Mouse (Mus musculus) mature B cell (primary cell): Measurements from ENCODE around the gene Fut8.

Experiments used
- in situ Hi-C: fragments of 300-500 bp; cut with MboI; formaldehyde crosslinking; loops from 2 replicates; pipeline ENCODE4 v1.14.3; 2019

Fut8 gene

GRCm38 (mm10) chr12:77237950-77238530 is at the start of gene Fut8:
TSS of gene Fut8 (plus strand) at chr12:77238125.
- in situ Hi-C loops = loop anchor here (25.0 kb wide), 1 partner anchor 299 kb away; no protein-coding TSS in a partner anchor

DNA sequence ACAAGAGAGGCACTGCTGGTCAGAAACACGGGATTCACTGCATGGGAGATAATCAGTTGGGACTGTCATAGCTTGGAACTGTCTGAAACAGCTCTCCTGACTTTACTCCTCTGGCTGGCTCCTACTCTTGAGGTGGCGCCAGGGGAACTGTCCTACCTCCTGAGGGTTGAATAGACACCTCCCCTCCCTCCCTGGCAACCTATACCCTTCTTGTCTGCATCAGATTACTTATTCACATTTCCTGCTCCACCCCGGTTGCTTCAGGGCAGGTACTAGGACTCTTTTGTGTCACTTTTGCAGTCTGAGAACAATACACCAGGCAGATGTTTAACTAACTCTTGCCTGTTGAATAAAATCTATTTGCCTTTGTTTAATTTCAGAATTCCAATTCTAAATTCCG is 48.8 kb upstream of the Fut8 start:
- in situ Hi-C loops = no loop called here

DNA sequence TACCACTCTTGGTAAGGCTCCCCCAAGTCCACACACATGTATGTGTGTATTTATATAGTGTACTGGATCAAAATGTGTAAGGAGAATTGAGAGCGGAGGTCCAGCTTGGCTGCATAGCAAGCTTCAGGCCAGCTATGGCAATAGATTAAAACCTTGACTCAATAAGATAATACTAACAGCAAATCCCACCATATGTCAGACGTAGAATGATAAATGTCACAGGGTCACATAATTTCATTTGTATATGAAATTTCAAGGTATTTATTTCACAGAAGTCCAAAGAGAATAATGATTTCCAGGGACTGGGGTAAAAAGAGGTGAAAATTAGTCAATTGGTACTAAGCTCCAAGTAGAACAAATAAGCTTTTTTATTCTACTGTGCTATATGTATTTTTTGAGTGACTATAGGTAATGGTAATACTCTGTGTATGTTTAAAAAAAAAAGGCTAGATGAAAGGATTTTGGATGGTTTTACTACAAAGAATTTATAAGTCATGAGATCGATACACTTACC is 47.9 kb upstream of the Fut8 start:
- in situ Hi-C loops = no loop called here

- in situ Hi-C loops = no loop called here
Measured at GRCm38 (mm10) chr12:77191478-77192271, 46.2 kb upstream of the Fut8 start.

DNA sequence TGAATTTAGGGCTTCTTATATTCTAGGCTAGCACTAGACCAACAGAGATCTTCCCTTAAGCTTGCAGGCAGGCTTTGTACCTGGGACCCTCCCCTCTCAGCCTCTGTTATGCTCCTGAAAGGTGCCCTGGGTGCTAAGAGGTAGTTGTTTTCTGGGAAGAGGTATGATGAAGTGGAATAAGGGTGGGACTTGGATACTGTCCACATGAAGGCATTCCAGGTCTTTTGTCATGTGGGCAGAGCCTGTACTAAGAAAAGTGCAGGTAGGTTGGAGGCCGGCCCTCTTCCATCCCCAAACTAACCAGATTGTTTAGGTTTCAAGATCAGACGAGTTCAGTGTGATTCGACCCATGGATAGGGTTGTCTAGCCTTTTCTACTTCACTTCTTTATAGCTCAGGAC is 45.2 kb upstream of the Fut8 start:
- in situ Hi-C loops = no loop called here

DNA sequence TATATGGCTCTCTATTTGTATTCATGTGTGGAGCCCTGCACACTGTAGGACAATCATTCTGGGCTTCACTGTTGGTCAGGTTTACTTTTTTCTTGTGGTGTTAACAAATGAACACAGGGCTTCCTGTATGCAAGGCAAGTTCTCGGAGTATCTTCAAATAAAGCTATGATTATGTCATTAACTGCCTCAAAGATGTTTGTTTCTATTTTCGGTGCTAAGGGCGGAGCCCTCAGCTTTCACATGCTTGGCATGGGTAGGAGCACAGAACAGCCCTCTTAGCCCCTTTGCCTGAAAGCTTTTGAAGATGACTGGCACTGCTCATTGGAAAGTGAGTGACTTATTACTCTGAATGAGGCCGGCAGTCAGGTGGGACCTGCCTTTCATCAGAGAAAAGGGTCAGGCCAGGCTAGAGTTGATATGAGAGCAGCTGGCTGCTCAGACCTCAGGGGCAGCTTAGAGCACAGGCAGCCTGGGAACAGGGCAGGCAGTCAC is 44.7 kb upstream of the Fut8 start:
- in situ Hi-C loops = no loop called here

GRCm38 (mm10) chr12:77195044-77195443 is 42.9 kb upstream of the Fut8 start:
- in situ Hi-C loops = no loop called here

DNA sequence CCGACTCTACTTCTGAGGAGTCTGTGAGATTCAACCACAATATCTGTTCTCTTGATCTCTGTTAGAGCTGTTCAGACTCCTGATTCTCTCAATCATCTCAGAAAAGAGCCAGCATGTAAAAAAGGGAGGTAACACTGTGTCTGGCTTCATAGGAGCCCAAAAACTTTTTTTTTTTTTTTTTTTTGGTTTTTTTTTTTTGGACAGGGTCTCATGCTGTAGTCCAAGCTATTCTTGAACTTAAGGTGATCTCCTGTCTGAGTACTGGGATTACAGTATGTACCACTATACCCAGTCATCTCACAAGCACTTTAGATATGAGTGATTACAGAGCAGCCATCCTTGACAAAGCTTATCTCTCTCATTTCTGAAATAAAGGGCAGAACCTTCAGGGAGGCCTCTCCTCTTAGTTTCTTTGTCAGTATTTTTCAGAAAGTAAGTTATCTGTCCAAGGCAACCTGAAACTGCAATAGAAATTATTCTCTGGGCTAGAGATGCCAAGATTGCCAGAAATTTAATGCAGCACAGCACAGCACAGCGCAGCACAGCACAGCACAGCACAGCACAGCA is 41.3 kb upstream of the Fut8 start:
- in situ Hi-C loops = no loop called here

DNA sequence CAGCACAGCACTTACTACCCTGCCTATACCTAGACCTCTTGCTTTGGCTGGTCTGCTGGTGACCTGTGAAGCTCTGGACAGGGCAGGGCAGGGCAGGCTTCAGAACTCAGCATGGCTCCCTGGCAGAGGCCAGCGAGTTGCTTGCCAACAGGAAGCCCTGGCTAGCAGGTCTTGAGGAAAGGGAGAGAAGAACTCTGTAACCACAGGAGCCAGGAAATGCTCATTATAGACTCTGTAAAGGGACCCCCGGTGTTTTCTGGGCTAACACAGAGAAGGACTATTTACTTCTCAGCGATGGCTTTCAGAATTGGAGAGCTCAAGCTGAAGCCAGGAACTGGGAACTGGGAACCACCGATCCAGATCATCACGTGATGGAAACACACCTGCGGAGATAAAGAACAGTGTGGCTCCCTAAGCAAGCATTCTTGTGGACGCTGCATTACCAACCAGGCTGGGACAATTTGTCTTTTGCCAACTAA is 40.8 kb upstream of the Fut8 start:
- in situ Hi-C loops = no loop called here

- in situ Hi-C loops = no loop called here
Measured at GRCm38 (mm10) chr12:77198253-77198652, 39.7 kb upstream of the Fut8 start.

- in situ Hi-C loops = no loop called here
Measured at GRCm38 (mm10) chr12:77201461-77202143, 36.3 kb upstream of the Fut8 start.

DNA sequence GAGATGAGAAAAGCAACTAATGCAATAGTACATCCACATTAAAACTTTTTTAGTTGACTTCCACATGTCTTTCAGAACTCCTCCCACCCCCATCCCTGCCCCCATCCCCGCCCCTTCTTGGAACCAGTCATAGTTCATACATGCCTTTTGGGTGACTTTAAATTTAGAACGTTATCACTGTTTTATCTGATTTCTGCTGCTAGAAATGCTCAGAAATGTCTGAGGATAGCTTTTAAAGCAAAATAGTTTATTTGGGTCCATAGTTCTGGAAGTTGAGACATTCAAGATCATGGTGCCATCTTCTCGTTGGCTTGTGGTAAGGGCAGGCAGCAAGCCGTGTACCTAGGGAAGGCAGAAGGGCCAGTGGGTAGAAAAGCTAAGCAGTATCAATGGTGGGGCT is 34.8 kb upstream of the Fut8 start:
- in situ Hi-C loops = no loop called here

- in situ Hi-C loops = no loop called here
Measured at GRCm38 (mm10) chr12:77206852-77207251, 31.1 kb upstream of the Fut8 start.

- in situ Hi-C loops = no loop called here
Measured at GRCm38 (mm10) chr12:77208056-77208455, 29.9 kb upstream of the Fut8 start.

DNA sequence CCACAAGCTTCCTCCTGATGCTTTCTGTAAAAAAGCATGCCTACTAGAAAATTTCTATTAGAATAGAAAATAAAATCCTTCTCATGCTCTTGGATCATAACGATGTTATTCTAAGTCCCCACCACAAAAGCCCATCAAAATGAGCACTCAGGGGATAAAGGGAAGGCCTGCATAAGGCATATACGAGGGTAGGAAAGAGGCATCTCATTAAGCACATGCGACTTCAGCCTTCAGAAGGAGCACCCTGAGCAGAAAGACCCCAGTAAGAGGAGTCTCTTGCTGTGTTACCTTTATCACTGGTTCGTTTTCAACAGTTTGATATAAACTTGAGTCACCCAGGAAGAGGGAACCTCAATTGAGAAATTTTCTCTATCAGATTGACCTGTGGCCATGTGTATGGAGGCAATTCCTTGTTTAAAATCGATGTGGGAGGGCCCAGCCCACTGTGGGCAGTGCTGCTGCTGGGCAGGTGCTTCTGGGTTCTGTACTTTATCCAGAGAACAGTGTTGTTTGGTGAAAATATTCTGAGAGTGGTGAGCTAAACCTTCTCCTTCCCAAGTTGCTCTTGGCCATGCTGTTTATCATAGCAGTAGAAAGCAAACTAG is 29.2 kb upstream of the Fut8 start:
- in situ Hi-C loops = no loop called here

- in situ Hi-C loops = no loop called here
Measured at GRCm38 (mm10) chr12:77211695-77212208, 26.2 kb upstream of the Fut8 start.

DNA sequence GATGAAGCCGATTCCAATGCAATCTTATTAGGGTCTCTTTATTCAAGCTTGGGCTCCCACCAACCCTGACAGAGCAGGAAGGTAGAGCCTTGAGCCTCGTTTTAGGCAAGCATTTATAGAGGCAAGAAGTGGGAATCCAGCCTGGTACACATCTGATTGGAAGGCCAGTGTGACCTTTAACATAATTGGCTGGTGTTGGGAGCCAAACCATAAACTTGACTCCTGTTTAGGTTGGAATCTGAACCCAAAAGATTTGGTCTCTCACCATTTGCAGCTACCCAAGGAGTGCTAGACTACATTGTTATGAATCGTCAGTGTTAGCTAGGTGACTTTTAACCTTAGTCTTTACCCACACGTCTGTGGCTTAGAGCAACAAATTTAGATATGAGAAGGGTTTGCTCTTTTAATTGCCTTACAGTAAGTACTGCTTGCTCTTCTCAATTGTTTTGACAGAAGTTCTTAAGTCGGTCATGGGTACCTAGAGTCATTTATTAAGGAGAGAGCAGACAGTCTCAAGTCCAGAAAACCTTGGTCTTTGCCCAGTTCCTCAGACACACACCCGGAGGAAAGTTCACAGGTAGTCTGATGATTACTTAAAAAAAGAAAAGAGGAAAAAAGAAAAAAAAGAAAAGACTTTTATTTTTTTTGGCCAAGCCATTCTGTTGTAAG is 23.9 kb upstream of the Fut8 start:
- in situ Hi-C loops = no loop called here

DNA sequence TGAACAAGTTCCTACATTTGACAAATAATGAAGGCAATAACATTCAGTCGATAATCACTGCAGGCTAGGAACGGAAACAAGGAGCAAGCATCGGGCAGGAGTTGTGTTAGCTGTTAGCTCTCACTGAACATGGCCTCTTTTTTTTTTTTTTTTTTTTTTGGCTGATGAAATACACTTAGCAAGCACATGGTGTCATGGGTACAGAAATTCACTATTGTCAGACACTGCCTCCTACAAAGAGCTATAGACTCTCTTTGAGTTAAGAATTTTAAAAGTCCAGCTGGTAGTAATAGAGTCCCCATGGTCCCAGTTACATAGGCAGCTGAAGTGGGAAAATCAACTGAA is 23.4 kb upstream of the Fut8 start:
- in situ Hi-C loops = no loop called here

GRCm38 (mm10) chr12:77216511-77217192 is 21.3 kb upstream of the Fut8 start:
- in situ Hi-C loops = no loop called here

GRCm38 (mm10) chr12:77220616-77221015 is 17.3 kb upstream of the Fut8 start:
- in situ Hi-C loops = no loop called here
